Mouse (Mus musculus) CH12.LX (cell line): ENCODE data around the gene Tspan9. TPM values are rescaled to one million over a fixed set of nuclear protein-coding genes. Genes with fewer than 3 reads are reported as not detected.

Source experiments
- DNase-seq: peaks from one replicate; pipeline ENCODE4 v3.0.0-alpha.2; 2013; ENCODE audit errors: extremely low read depth
- H3K27ac ChIP-seq: 2 replicates; pipeline ENCODE4 v1.5.1; 2012; ENCODE audit warnings: low read depth, mild to moderate bottlenecking, control low read depth, moderate library complexity; ENCODE audit not compliant: insufficient read depth
- H3K27me3 ChIP-seq: replicated peaks from 2 replicates; pipeline ENCODE3; 2012; ENCODE audit warnings: inconsistent platforms
- H3K36me3 ChIP-seq, 2 experiments: replicated peaks in 1 of 2; 2 replicates each; pipeline versions ENCODE3 to v1.6.1; 2012; ENCODE audit warnings: inconsistent platforms in 1 of 2, low read length in 1 of 2, mild to moderate bottlenecking in 1 of 2, mixed read lengths in 1 of 2, moderate library complexity in 1 of 2; ENCODE audit not compliant: control insufficient read depth in 1 of 2, insufficient read depth in 1 of 2
- H3K4me1 ChIP-seq, 2 experiments: 2 replicates each; pipeline ENCODE4 v1.6.1; 2012; ENCODE audit warnings: inconsistent platforms in 1 of 2, moderate library complexity in 1 of 2; ENCODE audit not compliant: insufficient read depth in 2 of 2, control insufficient read depth in 1 of 2
- H3K4me2 ChIP-seq: 2 replicates; pipeline ENCODE4 v1.6.1; 2012; ENCODE audit warnings: low read depth, mild to moderate bottlenecking, control low read depth; ENCODE audit not compliant: poor library complexity, insufficient read depth, severe bottlenecking
- H3K4me3 ChIP-seq, 3 experiments: fragments of 150-350 bp in 1 of 3; sonication (generic) in 1 of 3; replicated peaks in 1 of 3; 2 replicates each; pipeline versions ENCODE3 to v1.5.1; 2011 to 2012; ENCODE audit warnings: low read depth in 2 of 3, low read length in 2 of 3, mild to moderate bottlenecking in 2 of 3, moderate library complexity in 2 of 3, control low read depth in 1 of 3, improper control_type of control experiment in 1 of 3, inconsistent platforms in 1 of 3, mixed read lengths in 1 of 3; ENCODE audit not compliant: poor library complexity in 1 of 3
- H3K79me2 ChIP-seq: replicated peaks from 2 replicates; pipeline ENCODE4 v1.6.1; 2012; ENCODE audit warnings: mild to moderate bottlenecking, moderate library complexity; ENCODE audit not compliant: control insufficient read depth, poor library complexity, insufficient read depth, severe bottlenecking; ENCODE audit errors: extremely low read depth
- H3K9ac ChIP-seq: 2 replicates; pipeline ENCODE4 v1.6.1; 2012; ENCODE audit warnings: low read depth, mild to moderate bottlenecking, control low read depth, moderate library complexity; ENCODE audit not compliant: insufficient read depth
- H3K9me3 ChIP-seq: replicated peaks from 2 replicates; pipeline ENCODE3; 2012; ENCODE audit warnings: low read length, inconsistent platforms, mixed read lengths
- CTCF ChIP-seq, 2 experiments: IDR thresholded peaks in 1 of 2; conservative IDR thresholded peaks in 1 of 2; 2 replicates each; pipeline ENCODE4 v1.5.1; 2011 to 2012; ENCODE audit warnings: low read depth in 2 of 2, low read length in 2 of 2, improper control_type of control experiment in 1 of 2, inconsistent platforms in 1 of 2, mild to moderate bottlenecking in 1 of 2, moderate library complexity in 1 of 2
- EP300 ChIP-seq: IDR thresholded peaks from 2 replicates; pipeline ENCODE4 v1.6.1; 2011; ENCODE audit warnings: low read length, improper control_type of control experiment
- HCFC1 ChIP-seq: IDR thresholded peaks from 2 replicates; pipeline ENCODE4 v1.6.1; 2012; ENCODE audit warnings: low read depth, mild to moderate bottlenecking, inconsistent platforms, low read length, improper control_type of control experiment
- IRF4 ChIP-seq: IDR thresholded peaks from 2 replicates; pipeline ENCODE4 v1.6.1; 2014; ENCODE audit warnings: low read depth, mild to moderate bottlenecking, inconsistent platforms, low read length, improper control_type of control experiment
- JUND ChIP-seq: conservative IDR thresholded peaks from 2 replicates; pipeline ENCODE4 v1.6.1; 2011; ENCODE audit warnings: low read depth, low read length, improper control_type of control experiment
- KAT2A ChIP-seq: IDR thresholded peaks from 2 replicates; pipeline ENCODE4 v1.6.1; 2012; ENCODE audit warnings: low read length, improper control_type of control experiment, inconsistent platforms; ENCODE audit not compliant: insufficient replicate concordance
- MAX ChIP-seq: IDR thresholded peaks from 2 replicates; pipeline ENCODE4 v1.6.1; 2011; ENCODE audit warnings: low read length, improper control_type of control experiment
- NRF1 ChIP-seq: IDR thresholded peaks from 2 replicates; pipeline ENCODE4 v1.6.1; 2014; ENCODE audit warnings: low read depth, mild to moderate bottlenecking, inconsistent platforms, low read length, improper control_type of control experiment, moderate library complexity
- POLR2AphosphoS2 ChIP-seq: IDR thresholded peaks from 2 replicates; pipeline ENCODE4 v1.6.1; 2011; ENCODE audit warnings: low read depth, low read length, improper control_type of control experiment
- RAD21 ChIP-seq: IDR thresholded peaks from 2 replicates; pipeline ENCODE4 v1.6.1; 2011; ENCODE audit warnings: low read depth, mild to moderate bottlenecking, low read length, improper control_type of control experiment, moderate library complexity
- RCOR1 ChIP-seq: conservative IDR thresholded peaks from 2 replicates; pipeline ENCODE4 v1.6.1; 2012; ENCODE audit warnings: low read depth, mild to moderate bottlenecking, inconsistent platforms, low read length, improper control_type of control experiment
- SIN3A ChIP-seq: IDR thresholded peaks from 2 replicates; pipeline ENCODE4 v1.6.1; 2012; ENCODE audit warnings: low read length, improper control_type of control experiment, inconsistent platforms
- TCF12 ChIP-seq: IDR thresholded peaks from 2 replicates; pipeline ENCODE4 v1.6.1; 2014; ENCODE audit warnings: low read depth, mild to moderate bottlenecking, inconsistent platforms, low read length, improper control_type of control experiment
- USF2 ChIP-seq: conservative IDR thresholded peaks from 2 replicates; pipeline ENCODE4 v1.6.1; 2011; ENCODE audit warnings: low read depth, low read length, improper control_type of control experiment
- ZKSCAN1 ChIP-seq: IDR thresholded peaks from 2 replicates; pipeline ENCODE4 v1.6.1; 2012; ENCODE audit warnings: low read depth, inconsistent platforms, low read length, improper control_type of control experiment, borderline replicate concordance
- ZMIZ1 ChIP-seq: IDR thresholded peaks from 2 replicates; pipeline ENCODE4 v1.6.1; 2012; ENCODE audit warnings: low read depth, mild to moderate bottlenecking, inconsistent platforms, low read length, improper control_type of control experiment
- ZNF384 ChIP-seq: IDR thresholded peaks from 2 replicates; pipeline ENCODE4 v1.6.1; 2012; ENCODE audit warnings: low read depth, low read length, improper control_type of control experiment, inconsistent platforms
- dilution Hi-C: fragments of 300-500 bp; cut with MboI; formaldehyde crosslinking; loops from 2 replicates; pipeline ENCODE4 v1.14.3; 2020; ENCODE audit warnings: low sequenced_read_pairs; ENCODE audit not compliant: extremely low pct_unique_long_range_greater_than_20kb, extremely low pct_ligation_motif_present
- in situ Hi-C: fragments of 300-500 bp; cut with MboI; formaldehyde crosslinking; loops from 3 replicates; pipeline ENCODE4 v1.14.3; 2019; ENCODE audit warnings: low sequenced_read_pairs, low pct_ligation_motif_present, low pct_unique_long_range_greater_than_20kb, mixed read lengths
- polyA plus RNA-seq: library from polyadenylated mRNA; unstranded; fragments of >175 nt; gene quantifications from 2 replicates; pipeline ENCODE4 v1.2.1, GENCODE M21; 2012; ENCODE audit warnings: low read depth; ENCODE audit not compliant: insufficient read length
- total RNA-seq, 2 experiments: library from RNA; depleted of rRNA; stranded (reverse); fragments of 300-350 nt in 1 of 2; fragments of >200 nt in 1 of 2; gene quantifications; 2 replicates each; pipeline ENCODE4 v1.2.3; 2012 to 2014

The Tspan9 gene
- total and polyA plus RNA-seq, 3 experiments = 0.40 to 0.98 (median 0.71) TPM

GRCm38 (mm10) chr6:128004544-128004943 lies 138.8 kb downstream of the Tspan9 start:
- H3K36me3 ChIP-seq = no peaks in the 10 kb centered on the region
- in situ Hi-C loops = no loop called here

GRCm38 (mm10) chr6:128003542-128003941 lies 139.9 kb downstream of the Tspan9 start:
- Histone ChIP-seq H3K4me2 (no peak overlapping the region), H3K4me1 (no peaks in the 10 kb centered on the region), H3K79me2 (no peaks in the 10 kb centered on the region), H3K9me3 (no peaks in the 10 kb centered on the region), H3K27ac (no peak overlapping the region), H3K27me3 (peaks cover 99% of the 10 kb centered on the region), H3K36me3 (no peaks in the 10 kb centered on the region), H3K9ac (no peak overlapping the region), H3K4me3 (no peak overlapping the region)
- DNase-seq = no peak
- dilution Hi-C loops (no loop called here), in situ Hi-C loops (no loop called here)
- TF ChIP-seq ZKSCAN1 = no peak
- no peak for TF ChIP-seq TCF12
- no peak for TF ChIP-seq KAT2A
- no peak for TF ChIP-seq CTCF (conservative IDR thresholded peaks at IDR 0.05 in 1 of 2, IDR thresholded peaks at IDR 0.05 in 1 of 2; ENCODE audit: low read depth in 2 of 2, low read length in 2 of 2)
- TF ChIP-seq SIN3A = no peak
- TF ChIP-seq ZNF384 = no peak
- TF ChIP-seq RCOR1 = no peak
- no peak for TF ChIP-seq POLR2AphosphoS2
- no peak for TF ChIP-seq IRF4
- TF ChIP-seq ZMIZ1 = no peak

More at GRCm38 (mm10) chr6:128004544-128004943, 138.8 kb downstream of the Tspan9 start:
- DNase-seq = no peak
- H3K4me1 ChIP-seq = no peaks in the 10 kb centered on the region
- no peak overlapping the region for H3K4me2 ChIP-seq
- no peak overlapping the region for H3K9ac ChIP-seq
- H3K27ac ChIP-seq = no peak overlapping the region
- dilution Hi-C loops = no loop called here
- no peak overlapping the region for H3K4me3 ChIP-seq
- peaks cover 97% of the 10 kb centered on the region for H3K27me3 ChIP-seq
- TF ChIP-seq HCFC1 = no peak
- no peak for TF ChIP-seq EP300
- no peak for TF ChIP-seq MAX
- no peak for TF ChIP-seq JUND
- no peak for TF ChIP-seq POLR2AphosphoS2
- TF ChIP-seq NRF1 = no peak
- TF ChIP-seq USF2 = no peak
- no peak for TF ChIP-seq RAD21
- H3K9me3 ChIP-seq = no peaks in the 10 kb centered on the region
- H3K79me2 ChIP-seq = no peaks in the 10 kb centered on the region
